Mouse (Mus musculus): ENCODE data around the gene Gm10337. TPM values are rescaled to one million over a fixed set of nuclear protein-coding genes. Genes with fewer than 3 reads are reported as not detected.
A peak's percentile ranks its signal among the peaks of the same experiment; 100 is the strongest.

Gm10337 gene
- polyA plus RNA-seq, 1 experiment: not detected

- TF ChIP-seq POLR2A (IDR thresholded peaks at IDR 0.05; ENCODE audit: low read depth, low read length): 0 out of 2 replicates have a peak, but pooled peaks have one; percentile 13
- no peak for TF ChIP-seq CTCF (IDR thresholded peaks at IDR 0.05; ENCODE audit: borderline replicate concordance, insufficient read depth, low read length)
- peaks cover 6% of the 10 kb centered on the region; the same call in 1 of the 2 replicates for H3K4me1 ChIP-seq (ENCODE audit: control insufficient read depth, insufficient read depth, low read length)
- peak overlapping the region; percentile 44 for H3K27ac ChIP-seq (ENCODE audit: insufficient read depth, low read length)
- H3K4me3 ChIP-seq (ENCODE audit: insufficient read depth, low read length): peak overlapping the region; percentile 47
Measured at GRCm38 (mm10) chr15:102519211-102520141, 16.0 kb downstream of the Gm10337 start.

GRCm38 (mm10) chr15:102520416-102520815 lies 16.9 kb downstream of the Gm10337 start:
- TF ChIP-seq CTCF (IDR thresholded peaks at IDR 0.05; ENCODE audit: borderline replicate concordance, insufficient read depth, low read length) (no peak), POLR2A (IDR thresholded peaks at IDR 0.05; ENCODE audit: low read depth, low read length) (no peak)
- no peak overlapping the region for H3K4me3 ChIP-seq (ENCODE audit: insufficient read depth, low read length)
- peaks cover 6% of the 10 kb centered on the region; the same call in 1 of the 2 replicates for H3K4me1 ChIP-seq (ENCODE audit: control insufficient read depth, insufficient read depth, low read length)
- peak overlapping the region; percentile 16; the same call in 1 of the 2 replicates for H3K27ac ChIP-seq (ENCODE audit: insufficient read depth, low read length)

- Histone ChIP-seq H3K27ac (ENCODE audit: insufficient read depth, low read length) (no peak overlapping the region), H3K4me1 (ENCODE audit: control insufficient read depth, insufficient read depth, low read length) (peaks cover 6% of the 10 kb centered on the region; the same call in 1 of the 2 replicates), H3K4me3 (ENCODE audit: insufficient read depth, low read length) (no peak overlapping the region)
- TF ChIP-seq CTCF (IDR thresholded peaks at IDR 0.05; ENCODE audit: borderline replicate concordance, insufficient read depth, low read length) (no peak), POLR2A (IDR thresholded peaks at IDR 0.05; ENCODE audit: low read depth, low read length) (no peak)
Measured at GRCm38 (mm10) chr15:102521480-102521879, 18.0 kb downstream of the Gm10337 start.

- TF ChIP-seq POLR2A (IDR thresholded peaks at IDR 0.05; ENCODE audit: low read depth, low read length) (no peak), CTCF (IDR thresholded peaks at IDR 0.05; ENCODE audit: borderline replicate concordance, insufficient read depth, low read length) (peak; percentile 73; the same call in 1 of the 2 replicates)
- H3K4me1 ChIP-seq (ENCODE audit: control insufficient read depth, insufficient read depth, low read length): peaks cover 6% of the 10 kb centered on the region; the same call in 1 of the 2 replicates
- H3K27ac ChIP-seq (ENCODE audit: insufficient read depth, low read length): no peak within 1 kb of the TSS
- H3K4me3 ChIP-seq (ENCODE audit: insufficient read depth, low read length): no peak within 1 kb of the TSS
Measured at GRCm38 (mm10) chr15:102524892-102525485, 21.5 kb downstream of the Gm10337 start, which contains the start of gene Npff. Npff (minus strand) TSS chr15:102524942.

- TF ChIP-seq CTCF (IDR thresholded peaks at IDR 0.05; ENCODE audit: borderline replicate concordance, insufficient read depth, low read length) (no peak), POLR2A (IDR thresholded peaks at IDR 0.05; ENCODE audit: low read depth, low read length) (no peak)
- H3K4me3 ChIP-seq (ENCODE audit: insufficient read depth, low read length): no peak overlapping the region
- H3K27ac ChIP-seq (ENCODE audit: insufficient read depth, low read length): no peak overlapping the region
- no peaks in the 10 kb centered on the region for H3K4me1 ChIP-seq (ENCODE audit: control insufficient read depth, insufficient read depth, low read length)
Measured at GRCm38 (mm10) chr15:102526111-102527002, 22.8 kb downstream of the Gm10337 start.

- Histone ChIP-seq H3K27ac (ENCODE audit: insufficient read depth, low read length) (no peak overlapping the region), H3K4me1 (ENCODE audit: control insufficient read depth, insufficient read depth, low read length) (no peaks in the 10 kb centered on the region), H3K4me3 (ENCODE audit: insufficient read depth, low read length) (no peak overlapping the region)
- TF ChIP-seq POLR2A (IDR thresholded peaks at IDR 0.05; ENCODE audit: low read depth, low read length) (no peak), CTCF (IDR thresholded peaks at IDR 0.05; ENCODE audit: borderline replicate concordance, insufficient read depth, low read length) (peak; percentile 31; the same call in 1 of the 2 replicates)
Measured at GRCm38 (mm10) chr15:102527936-102528335, 24.4 kb downstream of the Gm10337 start.

GRCm38 (mm10) chr15:102528396-102528795 lies 24.9 kb downstream of the Gm10337 start:
- no peaks in the 10 kb centered on the region for H3K4me1 ChIP-seq (ENCODE audit: control insufficient read depth, insufficient read depth, low read length)

GRCm38 (mm10) chr15:102530566-102530965 lies 27.0 kb downstream of the Gm10337 start:
- no peak for TF ChIP-seq POLR2A (IDR thresholded peaks at IDR 0.05; ENCODE audit: low read depth, low read length)
- TF ChIP-seq CTCF (IDR thresholded peaks at IDR 0.05; ENCODE audit: borderline replicate concordance, insufficient read depth, low read length): no peak
- no peak overlapping the region for H3K27ac ChIP-seq (ENCODE audit: insufficient read depth, low read length)
- H3K4me3 ChIP-seq (ENCODE audit: insufficient read depth, low read length): no peak overlapping the region
- H3K4me1 ChIP-seq (ENCODE audit: control insufficient read depth, insufficient read depth, low read length): no peaks in the 10 kb centered on the region

More at GRCm38 (mm10) chr15:102528396-102528795, 24.9 kb downstream of the Gm10337 start:
- no peak overlapping the region for H3K27ac ChIP-seq (ENCODE audit: insufficient read depth, low read length)
- H3K4me3 ChIP-seq (ENCODE audit: insufficient read depth, low read length): no peak overlapping the region
- TF ChIP-seq CTCF (IDR thresholded peaks at IDR 0.05; ENCODE audit: borderline replicate concordance, insufficient read depth, low read length): no peak
- no peak for TF ChIP-seq POLR2A (IDR thresholded peaks at IDR 0.05; ENCODE audit: low read depth, low read length)

- Histone ChIP-seq H3K4me1 (ENCODE audit: control insufficient read depth, insufficient read depth, low read length) (no peaks in the 10 kb centered on the region), H3K4me3 (ENCODE audit: insufficient read depth, low read length) (no peak overlapping the region), H3K27ac (ENCODE audit: insufficient read depth, low read length) (no peak overlapping the region)
- TF ChIP-seq POLR2A (IDR thresholded peaks at IDR 0.05; ENCODE audit: low read depth, low read length): no peak
- TF ChIP-seq CTCF (IDR thresholded peaks at IDR 0.05; ENCODE audit: borderline replicate concordance, insufficient read depth, low read length): no peak
Measured at GRCm38 (mm10) chr15:102531586-102531985, 28.1 kb downstream of the Gm10337 start.

Data from embryonic fibroblast, embryonic 13.5 days (primary cell).